9 mouse cellular contexts compared by ENCODE assay signal in genomic region chr16:87248501-87249030, GRCm38 (mm10).
DNase-seq lines count a peak whose midpoint lies in the region; ATAC-seq and TF ChIP-seq lines count a peak whose summit lies in the region.
"Had no signal": no experiment of that assay in that cellular context is flagged by ENCODE, and none has a peak within 500 bp of the region (broad histone marks: within the 10 kb centered on the region; RNA-seq: fewer than 3 reads in every experiment).

No protein-coding gene starts in this region.

- ATAC-seq in midbrain, embryonic 11.5 days (ENCODE audit: low FRiP score), result peak; percentile 36; the same call in 1 of the 2 replicates
- ATAC-seq in midbrain, embryonic 16.5 days, result no peak
- ATAC-seq in hindbrain, postnatal 0 days, result no peak
- no peak for ATAC-seq in erythroid progenitor cell, adult 5-6 weeks (replicated peaks; ENCODE audit: low FRiP score, poor library complexity, severe bottlenecking)

- no peaks in the 10 kb centered on the region for H3K4me1 ChIP-seq in midbrain, embryonic 11.5 days (ENCODE audit: control insufficient read depth, insufficient read depth, low read length)
- H3K4me1 ChIP-seq in midbrain, embryonic 16.5 days (ENCODE audit: control insufficient read depth, insufficient read depth, low read length), result no peaks in the 10 kb centered on the region
- H3K4me1 ChIP-seq in hindbrain, postnatal 0 days (ENCODE audit: insufficient read depth, low read length), result no peaks in the 10 kb centered on the region
- H3K4me1 ChIP-seq: neural tube, embryonic 13.5 days had no signal

- WGBS in midbrain, embryonic 11.5 days, result 50% methylated on average over 6 of the region's 6 CpGs
- 46% methylated on average over 6 of the region's 6 CpGs for WGBS in midbrain, embryonic 16.5 days
- 39% methylated on average over 6 of the region's 6 CpGs for WGBS in hindbrain, postnatal 0 days

- peak; percentile 67 for TF ChIP-seq CTCF in hindbrain, postnatal 0 days (IDR thresholded peaks at IDR 0.05; ENCODE audit: low read depth)

- no peak overlapping the region for H3K27ac ChIP-seq in midbrain, embryonic 11.5 days (ENCODE audit: low read depth, low read length)
- no peak overlapping the region for H3K27ac ChIP-seq in midbrain, embryonic 16.5 days (ENCODE audit: low read length)
- H3K27ac ChIP-seq in hindbrain, postnatal 0 days, result no peak overlapping the region
- H3K27ac ChIP-seq: neural tube, embryonic 13.5 days had no signal

- no peak overlapping the region for H3K4me3 ChIP-seq in midbrain, embryonic 11.5 days (ENCODE audit: low read depth, low read length)
- H3K4me3 ChIP-seq in midbrain, embryonic 16.5 days (ENCODE audit: low read depth, low read length), result no peak overlapping the region
- no peak overlapping the region for H3K4me3 ChIP-seq in hindbrain, postnatal 0 days (ENCODE audit: low read length)
- H3K4me3 ChIP-seq: neural tube, embryonic 13.5 days had no signal

- no peaks in the 10 kb centered on the region for H3K27me3 ChIP-seq in midbrain, embryonic 11.5 days (ENCODE audit: control insufficient read depth, insufficient read depth, low read length)
- H3K27me3 ChIP-seq in midbrain, embryonic 16.5 days (ENCODE audit: control insufficient read depth, insufficient read depth, low read depth, low read length), result no peaks in the 10 kb centered on the region
- H3K27me3 ChIP-seq in hindbrain, postnatal 0 days (ENCODE audit: insufficient read depth, low read length), result no peaks in the 10 kb centered on the region
- H3K27me3 ChIP-seq: neural tube, embryonic 13.5 days had no signal

- H3K9me3 ChIP-seq in midbrain, embryonic 11.5 days (ENCODE audit: control insufficient read depth, low read length), result no peaks in the 10 kb centered on the region
- H3K9me3 ChIP-seq in midbrain, embryonic 16.5 days (replicated peaks; ENCODE audit: control insufficient read depth, low read length, poor library complexity, severe bottlenecking), result no peaks in the 10 kb centered on the region
- H3K9me3 ChIP-seq in hindbrain, postnatal 0 days (ENCODE audit: low read length), result no peaks in the 10 kb centered on the region
- H3K9me3 ChIP-seq: neural tube, embryonic 13.5 days had no signal

- H3K9ac ChIP-seq in midbrain, embryonic 11.5 days (ENCODE audit: low read length), result no peak overlapping the region
- H3K9ac ChIP-seq in midbrain, embryonic 16.5 days (ENCODE audit: low read depth, low read length), result no peak overlapping the region
- no peak overlapping the region for H3K9ac ChIP-seq in hindbrain, postnatal 0 days (replicated peaks; ENCODE audit: low read length)
- H3K9ac ChIP-seq: neural tube, embryonic 13.5 days had no signal

- no peak overlapping the region for H3K4me2 ChIP-seq in midbrain, embryonic 11.5 days
- H3K4me2 ChIP-seq in midbrain, embryonic 16.5 days (ENCODE audit: low read length), result no peak overlapping the region
- H3K4me2 ChIP-seq in hindbrain, postnatal 0 days (ENCODE audit: low read depth, low read length), result no peak overlapping the region
- H3K4me2 ChIP-seq: neural tube, embryonic 13.5 days had no signal

- DNase-seq in cerebellum, postnatal 10 days, result peak; percentile 70 to 74
- no peak for DNase-seq in cerebellum, adult 8-10 months
- peak; percentile 92 for DNase-seq in midbrain, embryonic 11.5 days (ENCODE audit: low spot score, missing footprints)
- peak; percentile 86 for DNase-seq in embryo, embryonic 10 days (ENCODE audit: low spot score)
- peak; percentile 91 for DNase-seq in hindbrain, postnatal 0 days (ENCODE audit: low spot score)
- DNase-seq in mesoderm, embryonic 11.5 days (ENCODE audit: low read depth, low spot score), result peak; percentile 86

- no peaks in the 10 kb centered on the region for H3K36me3 ChIP-seq in midbrain, embryonic 11.5 days (ENCODE audit: control insufficient read depth, insufficient read depth, low read length)
- H3K36me3 ChIP-seq in midbrain, embryonic 16.5 days (ENCODE audit: control insufficient read depth, insufficient read depth, low read length), result no peaks in the 10 kb centered on the region
- no peaks in the 10 kb centered on the region for H3K36me3 ChIP-seq in hindbrain, postnatal 0 days (ENCODE audit: insufficient read depth, low read length)
- H3K36me3 ChIP-seq: neural tube, embryonic 13.5 days had no signal
